Mouse (Mus musculus) cerebellum, postnatal 4 days (tissue): ENCODE measurements around the gene Ap1ar.

Experiments
- DNase-seq, 2 experiments: peaks; one replicate each; pipeline ENCODE4 v3.0.0; 2022; ENCODE audit warnings: low spot score in 2 of 2, mixed read lengths in 1 of 2

Gene Ap1ar

DNA sequence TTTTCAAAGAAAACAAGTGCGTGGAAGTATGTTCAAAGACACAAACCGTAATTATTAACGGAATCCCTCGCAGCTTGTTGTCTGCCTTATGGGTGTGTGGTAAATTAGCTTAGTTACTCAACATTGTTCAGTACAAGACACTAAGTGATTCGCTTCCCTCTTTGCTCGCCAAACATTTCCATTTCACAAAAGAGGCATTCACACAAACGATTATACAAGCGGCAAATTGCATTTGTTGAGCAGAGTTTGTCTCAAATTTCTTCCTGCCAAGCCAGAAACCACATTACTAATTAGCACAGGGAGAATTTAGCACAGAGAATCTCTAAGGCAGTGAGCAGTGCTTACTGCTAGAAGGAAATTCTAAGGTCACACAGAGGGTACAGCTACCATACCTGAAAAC, 4.6 kb upstream of the Ap1ar start:
- no peak for DNase-seq

GRCm38 (mm10) chr3:127837972-127838644, 785 bp upstream of the Ap1ar start:
- no peak for DNase-seq

DNA sequence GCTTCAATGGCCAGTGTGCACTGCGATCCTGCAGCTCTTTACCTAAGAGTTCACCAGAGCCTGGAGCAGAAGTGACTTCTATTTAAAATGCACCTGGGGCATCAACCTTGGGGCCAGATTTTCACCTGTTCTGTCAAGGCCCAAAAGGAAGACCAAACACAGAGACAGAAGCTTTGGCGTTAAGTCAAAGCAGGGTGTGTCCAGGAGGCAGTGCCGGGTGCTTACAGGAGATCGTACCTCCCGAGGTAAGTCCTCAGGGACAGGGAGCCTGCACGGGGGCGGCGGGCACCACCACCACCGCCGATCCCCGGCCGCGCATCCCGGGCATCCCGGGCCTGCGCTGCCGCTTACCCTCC, 547 bp downstream of the Ap1ar start:
- DNase-seq: peak in 1 of 2 experiments; percentile 2

DNA sequence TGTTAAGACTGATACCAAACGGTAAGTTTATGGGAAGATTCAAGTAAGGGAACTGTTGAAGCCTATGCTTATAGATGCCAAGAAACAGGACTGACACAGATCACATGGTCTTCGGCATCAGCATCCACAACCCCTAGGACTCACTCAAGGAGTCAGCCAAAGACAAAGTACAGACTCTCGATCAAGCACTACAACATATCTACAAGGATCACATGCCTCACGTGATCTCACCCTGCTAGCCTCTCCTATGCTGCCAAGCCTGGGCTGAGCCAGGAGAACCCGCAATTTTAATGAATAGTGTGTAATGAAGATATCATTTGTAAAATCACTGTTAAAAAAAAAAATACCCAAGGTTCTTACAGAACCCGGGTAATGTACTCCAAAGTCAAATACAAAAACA, 1.7 kb downstream of the Ap1ar start:
- no peak for DNase-seq

GRCm38 (mm10) chr3:127834040-127834439, 3.3 kb downstream of the Ap1ar start:
- DNase-seq: no peak

DNA sequence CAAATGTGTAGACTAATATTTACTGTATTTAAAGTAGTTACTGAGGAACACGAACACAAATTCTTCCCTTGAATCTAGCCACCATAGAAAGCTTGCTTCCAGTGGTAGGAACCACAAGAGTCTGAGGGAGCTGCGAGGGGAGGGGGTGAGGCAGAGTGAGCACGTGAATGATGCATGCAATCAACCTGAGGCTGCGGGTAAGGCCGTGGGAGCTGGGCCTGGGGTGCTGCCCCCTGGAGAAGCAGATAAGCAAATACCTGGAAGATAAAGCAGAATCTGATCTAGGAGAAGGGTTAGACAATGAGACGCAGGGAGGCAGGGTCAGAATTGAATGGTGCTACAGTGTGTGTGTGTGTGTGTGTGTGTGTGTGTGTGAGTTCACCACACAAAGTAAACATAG, 6.2 kb downstream of the Ap1ar start:
- DNase-seq: no peak

GRCm38 (mm10) chr3:127830183-127830582, 7.1 kb downstream of the Ap1ar start:
- DNase-seq: no peak

GRCm38 (mm10) chr3:127827123-127827522, 10.2 kb downstream of the Ap1ar start:
- no peak for DNase-seq

DNA sequence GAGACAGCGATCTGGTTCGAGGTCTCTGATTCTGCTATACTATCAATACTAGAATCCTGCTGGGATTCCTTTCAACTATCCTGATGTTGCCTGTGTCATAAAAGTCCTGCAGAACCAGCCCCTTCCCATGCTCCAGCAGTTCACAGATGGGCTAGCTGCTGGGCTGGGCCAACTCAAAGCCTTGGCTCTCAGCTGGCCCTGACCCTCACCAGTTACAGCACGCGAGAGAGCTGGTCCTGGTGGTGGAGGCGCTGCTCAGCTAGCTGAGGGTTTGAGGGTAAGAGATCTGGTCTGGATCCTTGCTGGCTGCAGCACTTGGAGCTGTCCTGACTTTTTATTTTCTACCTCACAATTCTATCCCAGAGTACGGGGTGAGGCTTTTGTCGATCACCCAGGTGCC, 10.8 kb downstream of the Ap1ar start:
- DNase-seq: no peak

- no peak for DNase-seq
These were observed 13.1 kb downstream of the Ap1ar start for GRCm38 (mm10) chr3:127823886-127824863.

- DNase-seq: no peak
These were observed 16.1 kb downstream of the Ap1ar start for GRCm38 (mm10) chr3:127821209-127821608.

DNA sequence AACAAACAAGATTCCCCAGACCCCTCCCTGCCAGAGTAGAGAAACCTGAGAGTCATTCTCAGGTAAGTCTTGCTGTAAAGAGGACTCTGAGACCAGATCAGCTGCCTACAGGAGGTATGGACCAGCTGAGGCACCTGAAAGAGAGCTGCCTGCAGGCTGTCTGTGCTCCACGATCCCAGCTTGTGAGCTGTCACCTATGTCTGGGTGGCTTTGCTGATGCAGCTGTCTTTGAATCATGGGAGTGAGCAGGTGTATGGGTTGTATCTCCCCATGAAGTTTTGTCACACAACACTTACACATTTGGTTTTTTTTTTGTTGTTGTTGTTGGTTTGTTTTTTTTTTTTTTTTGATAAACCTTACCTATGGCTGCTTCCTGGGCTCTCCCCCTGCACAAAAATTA, 16.9 kb downstream of the Ap1ar start:
- no peak for DNase-seq

DNA sequence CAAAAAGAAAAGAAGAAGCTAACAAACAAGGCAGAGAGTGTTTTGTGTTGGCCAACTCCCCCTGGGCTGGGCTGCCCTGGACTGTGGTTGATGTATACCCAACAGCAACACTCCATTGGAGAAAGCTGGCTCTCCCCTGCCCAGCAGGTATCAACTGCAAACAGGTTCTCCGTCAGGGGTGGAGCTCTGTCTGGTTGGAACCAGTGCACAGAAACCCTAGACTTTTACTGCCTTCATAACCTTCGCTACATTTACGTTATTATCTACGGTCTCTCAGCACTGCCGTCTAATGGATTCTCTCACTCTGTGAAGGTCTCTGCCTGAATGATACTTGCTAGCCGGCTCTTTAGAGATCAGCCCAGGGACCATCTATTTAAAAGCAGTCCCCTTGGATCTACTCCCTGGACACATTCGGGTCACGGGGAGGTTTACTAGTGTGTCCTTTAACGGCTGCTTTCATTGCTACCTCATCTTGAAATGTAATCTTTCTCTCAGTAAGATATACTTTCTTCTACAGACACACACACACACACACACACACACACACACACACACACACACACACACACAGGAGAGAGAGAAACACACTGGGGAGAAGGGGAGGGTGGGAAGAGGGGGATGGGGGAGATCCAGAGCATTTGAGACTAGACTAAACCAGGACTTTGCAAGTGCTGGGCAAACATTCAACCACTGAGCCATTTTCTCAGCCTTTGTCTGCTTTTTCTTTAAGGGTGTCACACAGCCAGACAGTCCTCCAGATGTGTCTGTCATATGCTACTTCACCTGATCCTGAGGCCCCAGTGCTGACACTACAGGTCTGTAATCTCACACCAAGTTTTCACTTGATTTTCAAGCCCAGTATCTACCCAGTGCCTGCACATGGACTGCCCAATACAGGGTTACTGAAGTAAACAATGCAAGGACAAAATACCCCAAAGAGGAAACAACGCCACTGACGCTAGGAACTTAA, 18.3 kb downstream of the Ap1ar start:
- DNase-seq: no peak

DNA sequence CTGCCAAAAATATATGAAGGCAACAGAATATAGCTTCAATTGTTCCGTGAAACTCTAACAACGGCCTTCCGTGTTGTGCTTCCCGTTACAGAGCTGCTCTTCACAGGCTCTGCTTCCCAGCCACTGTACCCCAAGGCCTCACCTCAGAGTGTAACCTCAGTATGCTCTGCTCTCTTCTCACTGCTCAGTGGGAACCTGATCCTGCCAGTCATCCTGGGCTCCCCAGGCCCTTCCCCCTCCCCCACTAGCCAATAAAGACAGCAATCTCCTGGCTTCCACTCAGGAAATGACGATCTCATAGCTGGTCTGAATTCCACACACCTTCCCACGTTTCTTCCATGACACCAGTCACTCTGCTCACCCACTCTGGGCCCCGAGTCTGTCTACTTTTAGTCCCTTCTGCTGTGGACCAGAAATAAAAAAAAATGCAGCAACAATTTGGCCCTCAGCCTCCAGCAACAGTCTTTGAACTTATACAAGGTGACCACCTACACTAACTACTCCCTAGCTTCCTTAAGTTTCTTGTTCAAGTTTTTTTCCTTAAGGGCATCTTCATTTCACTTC, 20.1 kb downstream of the Ap1ar start:
- DNase-seq: no peak

- no peak for DNase-seq
These were observed 28.2 kb downstream of the Ap1ar start for GRCm38 (mm10) chr3:127809103-127809502.

- DNase-seq: no peak
These were observed 29.5 kb downstream of the Ap1ar start for GRCm38 (mm10) chr3:127807846-127808245.

GRCm38 (mm10) chr3:127805991-127806390, 31.3 kb downstream of the Ap1ar start:
- DNase-seq: no peak

DNA sequence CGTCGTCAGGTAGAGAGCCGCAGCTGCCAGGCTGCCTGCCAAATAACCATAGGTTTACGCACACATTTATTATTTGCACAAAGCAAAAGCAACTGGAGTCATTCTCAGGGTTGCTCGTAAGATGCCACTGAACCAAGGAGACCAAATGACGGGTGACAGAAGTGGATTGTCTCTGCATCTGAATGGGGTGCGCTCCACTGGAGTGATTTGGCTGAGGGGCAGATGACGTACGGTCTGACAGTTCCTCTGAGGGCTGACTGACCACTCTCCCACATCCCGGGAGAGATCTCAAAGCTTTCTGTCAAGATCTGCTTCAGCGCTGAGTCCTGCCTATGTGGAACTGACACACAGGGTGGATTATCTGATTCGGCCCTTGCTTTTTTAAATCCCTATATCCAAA, 32.3 kb downstream of the Ap1ar start:
- no peak for DNase-seq

DNA sequence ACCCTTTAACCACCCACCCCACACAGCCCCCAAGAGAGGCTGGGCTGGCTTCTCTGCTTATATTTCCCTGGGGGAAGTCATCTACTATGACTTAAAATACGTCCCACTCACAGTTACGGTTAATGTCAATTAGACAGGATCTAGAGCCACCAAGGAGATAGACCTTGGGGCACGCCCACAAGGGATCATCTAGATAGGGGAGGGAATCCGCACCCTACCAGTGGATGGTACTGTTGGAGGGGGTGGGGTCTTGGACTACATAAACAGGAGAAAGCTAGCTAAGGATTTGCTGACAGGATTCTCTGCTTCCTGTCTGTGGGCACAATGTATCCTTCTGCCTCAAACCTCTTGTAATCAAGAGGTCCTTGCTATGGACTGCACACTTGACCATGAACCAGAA, 32.9 kb downstream of the Ap1ar start:
- DNase-seq: no peak

DNA sequence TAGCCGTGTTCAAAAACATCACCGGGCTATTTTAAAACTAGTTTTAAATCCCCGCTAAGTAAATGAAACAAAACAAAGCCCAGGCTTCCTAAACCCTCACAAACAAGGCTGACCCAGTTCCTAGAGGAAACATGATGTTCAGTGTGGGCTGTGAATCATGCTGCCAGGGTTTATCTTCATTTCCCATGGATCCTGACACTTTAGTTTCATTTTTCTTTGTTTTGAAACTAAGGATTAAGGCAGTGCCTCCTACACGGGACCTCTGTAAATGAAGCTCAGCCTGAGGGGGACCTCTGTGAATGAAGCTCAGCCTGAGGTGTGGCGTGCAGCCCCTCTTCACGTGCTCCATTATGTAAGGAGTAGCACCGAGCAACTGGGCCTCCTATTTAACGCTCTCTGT, 34.5 kb downstream of the Ap1ar start:
- DNase-seq: no peak

- no peak for DNase-seq
These were observed 36.2 kb downstream of the Ap1ar start for GRCm38 (mm10) chr3:127801162-127801561.

DNA sequence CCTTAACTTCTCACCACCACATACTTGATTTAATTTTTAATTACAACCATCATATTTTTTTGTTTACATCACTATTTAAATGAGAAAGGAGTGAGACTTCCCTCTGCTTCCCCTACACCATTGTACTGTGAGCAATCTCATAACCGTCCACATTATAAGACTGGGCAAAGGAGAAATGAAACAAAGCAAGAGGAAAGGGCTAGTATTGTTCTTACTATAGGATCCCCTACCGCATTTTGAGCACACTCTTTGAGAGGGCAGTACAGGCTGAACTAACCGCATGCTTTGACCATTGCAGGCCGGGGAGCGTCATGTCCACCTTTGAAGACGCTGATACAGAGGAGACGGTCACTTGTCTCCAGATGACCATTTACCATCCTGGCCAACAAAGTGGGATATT, 41.1 kb downstream of the Ap1ar start:
- no peak for DNase-seq
